Comparison of ENCODE assay signal across 21 mouse cellular contexts in genomic region chr1:193578661-193579175, GRCm38 (mm10).
DNase-seq lines count a peak whose midpoint lies in the region; ATAC-seq lines count a peak whose summit lies in the region.
"Had no signal": no experiment of that assay in that cellular context is flagged by ENCODE, and none has a peak within 500 bp of the region (broad histone marks: within the 10 kb centered on the region; RNA-seq: fewer than 3 reads in every experiment).

No protein-coding gene starts in this region.

- H3K4me1 ChIP-seq in heart, embryonic 11.5 days (ENCODE audit: control insufficient read depth, insufficient read depth, low read length) = peaks cover 5% of the 10 kb centered on the region; the same call in 1 of the 2 replicates
- peaks cover 13% of the 10 kb centered on the region; the same call in 1 of the 2 replicates for H3K4me1 ChIP-seq in heart, embryonic 16.5 days (ENCODE audit: control insufficient read depth, insufficient read depth, low read length)
- peaks cover 19% of the 10 kb centered on the region for H3K4me1 ChIP-seq in midbrain, embryonic 10.5 days
- peaks cover 5% of the 10 kb centered on the region; the same call in 1 of the 2 replicates for H3K4me1 ChIP-seq in midbrain, embryonic 16.5 days (ENCODE audit: control insufficient read depth, insufficient read depth, low read length)

- no peaks in the 10 kb centered on the region for H3K36me3 ChIP-seq in heart, embryonic 11.5 days (ENCODE audit: control insufficient read depth, insufficient read depth, low read length)
- H3K36me3 ChIP-seq in heart, embryonic 16.5 days (ENCODE audit: control insufficient read depth, insufficient read depth) = no peaks in the 10 kb centered on the region
- H3K36me3 ChIP-seq in midbrain, embryonic 10.5 days = no peaks in the 10 kb centered on the region
- no peaks in the 10 kb centered on the region for H3K36me3 ChIP-seq in midbrain, embryonic 16.5 days (ENCODE audit: control insufficient read depth, insufficient read depth, low read length)
- H3K36me3 ChIP-seq: heart, embryonic 15.5 days; midbrain, embryonic 15.5 days; stomach, embryonic 15.5 days had no signal

- no peak overlapping the region for H3K4me2 ChIP-seq in heart, embryonic 11.5 days
- no peak overlapping the region for H3K4me2 ChIP-seq in heart, embryonic 16.5 days (ENCODE audit: low read depth, low read length)
- H3K4me2 ChIP-seq in midbrain, embryonic 16.5 days (ENCODE audit: low read length) = no peak overlapping the region
- H3K4me2 ChIP-seq: heart, embryonic 15.5 days; midbrain, embryonic 15.5 days; stomach, embryonic 15.5 days had no signal

- ATAC-seq in heart, embryonic 11.5 days (replicated peaks; ENCODE audit: insufficient number of reproducible peaks, low FRiP score, low TSS enrichment) = no peak
- ATAC-seq in heart, embryonic 16.5 days (replicated peaks; ENCODE audit: extremely low read depth, insufficient read depth, low FRiP score) = 0 out of 2 replicates have a peak, but pooled peaks have one; percentile 47
- ATAC-seq in midbrain, embryonic 16.5 days = no peak
- ATAC-seq: forebrain, postnatal 0 days; hindbrain, embryonic 16.5 days; lung, postnatal 0 days; midbrain, embryonic 15.5 days had no signal

- DNase-seq in heart, adult 11 months = peak; percentile 91
- DNase-seq in kidney, adult 9 months = peak; percentile 46
- no peak for DNase-seq in kidney, adult 11 months
- peak; percentile 54 for DNase-seq in NIH3T3 (ENCODE audit: low read depth)
- DNase-seq in midbrain, embryonic 10.5 days (ENCODE audit: low spot score) = no peak
- DNase-seq: cerebellum, adult 18-20 months; cerebellum, postnatal 14 days; forebrain, postnatal 0 days; kidney, postnatal 14 days; layer of hippocampus, adult 9-11 months; liver; right cerebral cortex, postnatal 25 days had no signal

- H3K9ac ChIP-seq in heart, embryonic 11.5 days (ENCODE audit: low read depth, low read length) = no peak overlapping the region
- no peak overlapping the region for H3K9ac ChIP-seq in heart, embryonic 16.5 days (ENCODE audit: low read length)
- no peak overlapping the region for H3K9ac ChIP-seq in midbrain, embryonic 16.5 days (ENCODE audit: low read depth, low read length)
- H3K9ac ChIP-seq: forebrain, postnatal 0 days; heart, embryonic 15.5 days; midbrain, embryonic 15.5 days; stomach, embryonic 15.5 days had no signal

- H3K27me3 ChIP-seq in heart, embryonic 11.5 days (ENCODE audit: control insufficient read depth, insufficient read depth, low read length) = no peaks in the 10 kb centered on the region
- no peaks in the 10 kb centered on the region for H3K27me3 ChIP-seq in heart, embryonic 16.5 days (ENCODE audit: control insufficient read depth, insufficient read depth, low read length)
- H3K27me3 ChIP-seq in midbrain, embryonic 10.5 days (ENCODE audit: low read depth, poor library complexity, severe bottlenecking) = 0 out of 2 replicates have a peak, but pooled peaks cover 5% of the 10 kb centered on the region
- no peaks in the 10 kb centered on the region for H3K27me3 ChIP-seq in midbrain, embryonic 16.5 days (ENCODE audit: control insufficient read depth, insufficient read depth, low read depth, low read length)
- H3K27me3 ChIP-seq: heart, embryonic 15.5 days; midbrain, embryonic 15.5 days; stomach, embryonic 15.5 days had no signal

- no peaks in the 10 kb centered on the region for H3K9me3 ChIP-seq in heart, embryonic 11.5 days (replicated peaks; ENCODE audit: control insufficient read depth, low read length)
- H3K9me3 ChIP-seq in heart, embryonic 16.5 days (replicated peaks; ENCODE audit: control insufficient read depth, low read length) = no peaks in the 10 kb centered on the region
- no peaks in the 10 kb centered on the region for H3K9me3 ChIP-seq in midbrain, embryonic 10.5 days (replicated peaks)
- no peaks in the 10 kb centered on the region for H3K9me3 ChIP-seq in midbrain, embryonic 16.5 days (replicated peaks; ENCODE audit: control insufficient read depth, low read length, poor library complexity, severe bottlenecking)
- H3K9me3 ChIP-seq: heart, embryonic 15.5 days; midbrain, embryonic 15.5 days; stomach, embryonic 15.5 days had no signal

- WGBS in heart, embryonic 11.5 days (ENCODE audit: insufficient replicate concordance) = 71% methylated on average over 2 of the region's 2 CpGs
- 36% methylated on average over 2 of the region's 2 CpGs for WGBS in heart, embryonic 16.5 days
- 84% methylated on average over 2 of the region's 2 CpGs for WGBS in midbrain, embryonic 10.5 days
- 86% methylated on average over 2 of the region's 2 CpGs for WGBS in midbrain, embryonic 16.5 days

- no peak overlapping the region for H3K4me3 ChIP-seq in heart, embryonic 11.5 days (ENCODE audit: low read depth, low read length)
- no peak overlapping the region for H3K4me3 ChIP-seq in heart, embryonic 16.5 days (ENCODE audit: low read length)
- H3K4me3 ChIP-seq in midbrain, embryonic 10.5 days = no peak overlapping the region
- no peak overlapping the region for H3K4me3 ChIP-seq in midbrain, embryonic 16.5 days (ENCODE audit: low read depth, low read length)
- H3K4me3 ChIP-seq: erythroblast, embryonic 14.5 days; heart, embryonic 15.5 days; midbrain, embryonic 15.5 days; stomach, embryonic 15.5 days had no signal

- H3K27ac ChIP-seq in heart, embryonic 11.5 days (ENCODE audit: low read depth, low read length) = no peak overlapping the region
- no peak overlapping the region for H3K27ac ChIP-seq in heart, embryonic 16.5 days (ENCODE audit: low read length)
- no peak overlapping the region for H3K27ac ChIP-seq in midbrain, embryonic 10.5 days (replicated peaks)
- H3K27ac ChIP-seq in midbrain, embryonic 16.5 days (ENCODE audit: low read length) = no peak overlapping the region
- H3K27ac ChIP-seq: heart, embryonic 15.5 days; midbrain, embryonic 15.5 days; stomach, embryonic 15.5 days had no signal

Comparison
In these comparisons a context has a peak if more than half of its experiments do, and no peak if none do; other contexts are left out.
1. DNase-seq: peak in heart, adult 11 months (single experiment), kidney, adult 9 months (single experiment) and NIH3T3 (single experiment); none in kidney, adult 11 months (single experiment) and midbrain, embryonic 10.5 days (single experiment).